Mouse (Mus musculus) spleen, adult 2 months (tissue): ENCODE data around the gene Tor4a. TPM values are rescaled to one million over a fixed set of nuclear protein-coding genes. Genes with fewer than 3 reads are reported as not detected.

Source experiments
- DNase-seq, 2 experiments: peaks; one replicate each; pipeline versions ENCODE4 v3.0.0 to v3.0.0-alpha.2; 2012 to 2021; ENCODE audit warnings: low spot score in 2 of 2, low read depth in 1 of 2
- H3K27ac ChIP-seq: fragments of 200-500 bp; 2 replicates; pipeline ENCODE4 v1.5.1; 2012; ENCODE audit warnings: low read length, inconsistent platforms; ENCODE audit not compliant: insufficient read depth
- H3K27me3 ChIP-seq: fragments of 200-500 bp; 2 replicates; pipeline ENCODE4 v1.6.1; 2012; ENCODE audit warnings: mild to moderate bottlenecking, moderate library complexity, low read length, inconsistent platforms; ENCODE audit not compliant: control insufficient read depth, insufficient read depth
- H3K36me3 ChIP-seq: fragments of 200-500 bp; 2 replicates; pipeline ENCODE4 v1.6.1; 2012; ENCODE audit warnings: mild to moderate bottlenecking, low read length, inconsistent platforms; ENCODE audit not compliant: control insufficient read depth, insufficient read depth
- H3K4me1 ChIP-seq: fragments of 200-500 bp; 2 replicates; pipeline ENCODE4 v1.6.1; 2011; ENCODE audit warnings: inconsistent platforms; ENCODE audit not compliant: control insufficient read depth, insufficient read depth, insufficient read length
- H3K4me3 ChIP-seq: fragments of 200-500 bp; 2 replicates; pipeline ENCODE4 v1.5.1; 2011; ENCODE audit warnings: mild to moderate bottlenecking, inconsistent platforms; ENCODE audit not compliant: insufficient read depth, insufficient read length; ENCODE audit errors: extremely low read depth
- CTCF ChIP-seq: fragments of 200-500 bp; IDR thresholded peaks from 2 replicates; pipeline ENCODE4 v1.5.1; 2011; ENCODE audit warnings: mild to moderate bottlenecking, inconsistent platforms; ENCODE audit not compliant: insufficient read depth, insufficient read length, insufficient replicate concordance; ENCODE audit errors: extremely low read depth
- POLR2A ChIP-seq: fragments of 200-500 bp; IDR thresholded peaks from 2 replicates; pipeline ENCODE4 v1.6.1; 2011; ENCODE audit warnings: low read depth, low read length, inconsistent platforms
- WGBS: fragments of 180-500 bp; shearing (Covaris S2); methylation state at CpG from one replicate; pipeline ENCODE4 v1.1.7; 2018; 5-methylcytosine and 5-hydroxymethylcytosine counted together
- polyA plus RNA-seq: library from polyadenylated mRNA; depleted of rRNA; stranded (reverse); fragments of >200 nt; gene quantifications from 2 replicates; pipeline ENCODE4 v1.2.3, GENCODE M21; 2012

Tor4a gene
- polyA plus RNA-seq, 1 experiment: 77.5 TPM

- WGBS: 71% methylated on average over 8 of the region's 8 CpGs
- no peak overlapping the region for H3K4me3 ChIP-seq
Observed at GRCm38 (mm10) chr2:25240310-25240709, 43.6 kb upstream of the Tor4a start.

GRCm38 (mm10) chr2:25239766-25240165 is 43.1 kb upstream of the Tor4a start:
- Histone ChIP-seq H3K4me3 (no peak overlapping the region), H3K36me3 (no peaks in the 10 kb centered on the region), H3K27ac (no peak overlapping the region), H3K27me3 (peaks cover 11% of the 10 kb centered on the region), H3K4me1 (peaks cover 9% of the 10 kb centered on the region)
- TF ChIP-seq POLR2A (no peak), CTCF (no peak)
- 78% methylated on average over 3 of the region's 3 CpGs for WGBS
- DNase-seq: no peak

More at GRCm38 (mm10) chr2:25240310-25240709, 43.6 kb upstream of the Tor4a start:
- Histone ChIP-seq H3K36me3 (no peaks in the 10 kb centered on the region), H3K27ac (no peak overlapping the region), H3K4me1 (peaks cover 9% of the 10 kb centered on the region), H3K27me3 (peaks cover 11% of the 10 kb centered on the region)
- TF ChIP-seq CTCF: no peak
- TF ChIP-seq POLR2A: no peak
- DNase-seq: no peak

GRCm38 (mm10) chr2:25238106-25238505 is 41.4 kb upstream of the Tor4a start:
- Histone ChIP-seq H3K27ac (no peak overlapping the region), H3K27me3 (peaks cover 11% of the 10 kb centered on the region)

GRCm38 (mm10) chr2:25237522-25237921 is 40.8 kb upstream of the Tor4a start:
- no peak overlapping the region for H3K4me3 ChIP-seq
- 68% methylated on average over 4 of the region's 4 CpGs for whole genome bisulfite sequencing
- peaks cover 9% of the 10 kb centered on the region for H3K4me1 ChIP-seq
- H3K27me3 ChIP-seq: peaks cover 9% of the 10 kb centered on the region
- no peaks in the 10 kb centered on the region for H3K36me3 ChIP-seq
- TF ChIP-seq POLR2A (no peak), CTCF (no peak)
- H3K27ac ChIP-seq: no peak overlapping the region
- no peak for DNase-seq

More at GRCm38 (mm10) chr2:25238106-25238505, 41.4 kb upstream of the Tor4a start:
- H3K4me3 ChIP-seq: no peak overlapping the region
- peaks cover 9% of the 10 kb centered on the region for H3K4me1 ChIP-seq
- TF ChIP-seq CTCF (no peak), POLR2A (no peak)
- DNase-seq: no peak
- H3K36me3 ChIP-seq: no peaks in the 10 kb centered on the region

GRCm38 (mm10) chr2:25236614-25237013 is 39.9 kb upstream of the Tor4a start, which contains the start of gene Rnf224:
Rnf224 (minus strand) TSS chr2:25236787.
- peaks cover 3% of the 10 kb centered on the region; the same call in 1 of the 2 replicates for H3K27me3 ChIP-seq
- H3K4me1 ChIP-seq: peaks cover 4% of the 10 kb centered on the region; the same call in 1 of the 2 replicates
- 81% methylated on average over 8 of the region's 8 CpGs for WGBS
- H3K4me3 ChIP-seq: no peak within 1 kb of the TSS
- TF ChIP-seq CTCF: no peak
- TF ChIP-seq POLR2A: no peak
- DNase-seq: no peak
- H3K36me3 ChIP-seq: no peaks in the 10 kb centered on the region
- no peak within 1 kb of the TSS for H3K27ac ChIP-seq

GRCm38 (mm10) chr2:25234551-25235220 is 38.0 kb upstream of the Tor4a start:
- no peak for DNase-seq
- Histone ChIP-seq H3K4me3 (no peak overlapping the region), H3K27me3 (no peaks in the 10 kb centered on the region; the same call in 1 of the 2 replicates), H3K4me1 (no peaks in the 10 kb centered on the region), H3K36me3 (no peaks in the 10 kb centered on the region), H3K27ac (no peak overlapping the region)
- TF ChIP-seq POLR2A (no peak), CTCF (no peak)
- WGBS: 75% methylated on average over 5 of the region's 5 CpGs

- Histone ChIP-seq H3K4me3 (no peak within 1 kb of the TSS), H3K27ac (no peak within 1 kb of the TSS), H3K4me1 (no peaks in the 10 kb centered on the region), H3K36me3 (no peaks in the 10 kb centered on the region), H3K27me3 (no peaks in the 10 kb centered on the region; the same call in 1 of the 2 replicates)
- 69% methylated on average over 3 of the region's 3 CpGs for WGBS
- TF ChIP-seq CTCF: no peak
- no peak for TF ChIP-seq POLR2A
- DNase-seq: no peak
Observed at GRCm38 (mm10) chr2:25234050-25234449, 37.4 kb upstream of the Tor4a start, which contains the start of gene Slc34a3. Slc34a3 (minus strand) TSS chr2:25234364.
